Mouse (Mus musculus) E14TG2a.4 (cell line): Measurements from ENCODE around the gene Olfr648.
A peak's percentile ranks its signal among the peaks of the same experiment; 100 is the strongest.

Experiments
- H3K27me3 ChIP-seq: 2 replicates; pipeline ENCODE4 v1.6.1; 2014; ENCODE audit warnings: low read length, control low read depth; ENCODE audit not compliant: insufficient read depth
- H3K36me3 ChIP-seq: 2 replicates; pipeline ENCODE4 v1.6.1; 2014; ENCODE audit warnings: low read length, control low read depth; ENCODE audit not compliant: insufficient read depth
- H3K4me1 ChIP-seq: replicated peaks from 2 replicates; pipeline ENCODE4 v1.6.1; 2014; ENCODE audit warnings: low read depth, low read length, control low read depth
- H3K4me3 ChIP-seq: replicated peaks from 2 replicates; pipeline ENCODE4 v1.5.1; 2014; ENCODE audit warnings: mild to moderate bottlenecking, low read length
- H3K9me3 ChIP-seq: 2 replicates; pipeline ENCODE4 v1.6.1; 2014; ENCODE audit warnings: low read length, control low read depth
- CTCF ChIP-seq: conservative IDR thresholded peaks from 2 replicates; pipeline ENCODE4 v1.5.1; 2014; ENCODE audit warnings: low read length
- NANOG ChIP-seq: IDR thresholded peaks from 2 replicates; pipeline ENCODE4 v1.6.1; 2014; ENCODE audit warnings: borderline replicate concordance, low read length, mixed read lengths
- POU5F1 ChIP-seq: IDR thresholded peaks from 2 replicates; pipeline ENCODE4 v1.6.1; 2014; ENCODE audit warnings: low read length, borderline replicate concordance

Olfr648 gene

GRCm38 (mm10) chr7:104183292-104183691 is at the start of gene Olfr648:
TSS of gene Olfr648 (minus strand) at chr7:104183392.
- no peak within 1 kb of the TSS for H3K4me3 ChIP-seq
- TF ChIP-seq NANOG (no peak), CTCF (no peak), POU5F1 (no peak)
- no peaks in the 10 kb centered on the region for H3K36me3 ChIP-seq
- no peaks in the 10 kb centered on the region for H3K27me3 ChIP-seq
- peaks cover 15% of the 10 kb centered on the region; the same call in 1 of the 2 replicates for H3K9me3 ChIP-seq
- no peaks in the 10 kb centered on the region for H3K4me1 ChIP-seq

- TF ChIP-seq POU5F1 = no peak
- peak; percentile 89 for TF ChIP-seq CTCF
- TF ChIP-seq NANOG = no peak
- H3K36me3 ChIP-seq = peaks cover 89% of the 10 kb centered on the region
- H3K4me1 ChIP-seq = peaks cover 38% of the 10 kb centered on the region
- H3K9me3 ChIP-seq = no peaks in the 10 kb centered on the region
- no peaks in the 10 kb centered on the region for H3K27me3 ChIP-seq
- H3K4me3 ChIP-seq = no peak overlapping the region
These were observed 48.0 kb upstream of the Olfr648 start for GRCm38 (mm10) chr7:104231203-104231602.

GRCm38 (mm10) chr7:104218701-104219569 is 35.7 kb upstream of the Olfr648 start, which contains the start of gene Trim6:
TSS of gene Trim6 (plus strand) at chr7:104218793.
- Histone ChIP-seq H3K27me3 (no peaks in the 10 kb centered on the region), H3K4me3 (peak within 1 kb of the TSS; percentile 92), H3K9me3 (no peaks in the 10 kb centered on the region), H3K4me1 (peaks cover 57% of the 10 kb centered on the region), H3K36me3 (peaks cover 24% of the 10 kb centered on the region)
- TF ChIP-seq CTCF (no peak), NANOG (no peak), POU5F1 (no peak)

GRCm38 (mm10) chr7:104217881-104218280 is 34.7 kb upstream of the Olfr648 start:
- H3K27me3 ChIP-seq = no peaks in the 10 kb centered on the region
- TF ChIP-seq CTCF (no peak), POU5F1 (no peak), NANOG (no peak)
- H3K4me3 ChIP-seq = peak overlapping the region; percentile 92
- no peaks in the 10 kb centered on the region for H3K9me3 ChIP-seq
- H3K4me1 ChIP-seq = peaks cover 49% of the 10 kb centered on the region
- H3K36me3 ChIP-seq = peaks cover 19% of the 10 kb centered on the region

GRCm38 (mm10) chr7:104216011-104216535 is 32.9 kb upstream of the Olfr648 start:
- Histone ChIP-seq H3K4me1 (peaks cover 37% of the 10 kb centered on the region), H3K27me3 (no peaks in the 10 kb centered on the region), H3K36me3 (peaks cover 3% of the 10 kb centered on the region), H3K9me3 (no peaks in the 10 kb centered on the region), H3K4me3 (no peak overlapping the region; the same call in 1 of the 2 replicates)
- TF ChIP-seq NANOG = no peak
- TF ChIP-seq POU5F1 = no peak
- no peak for TF ChIP-seq CTCF

GRCm38 (mm10) chr7:104206197-104206596 is 23.0 kb upstream of the Olfr648 start:
- 0 out of 2 replicates have a peak, but pooled peaks cover 3% of the 10 kb centered on the region for H3K4me1 ChIP-seq
- H3K36me3 ChIP-seq = no peaks in the 10 kb centered on the region
- no peaks in the 10 kb centered on the region for H3K9me3 ChIP-seq
- no peak for TF ChIP-seq POU5F1
- TF ChIP-seq CTCF = no peak
- no peak for TF ChIP-seq NANOG
- no peak overlapping the region for H3K4me3 ChIP-seq
- 0 out of 2 replicates have a peak, but pooled peaks cover 4% of the 10 kb centered on the region for H3K27me3 ChIP-seq

- H3K36me3 ChIP-seq = no peaks in the 10 kb centered on the region
These were observed 16.6 kb upstream of the Olfr648 start for GRCm38 (mm10) chr7:104199822-104200221.

GRCm38 (mm10) chr7:104195885-104196284 is 12.7 kb upstream of the Olfr648 start, which contains the start of gene Olfr649:
TSS of gene Olfr649 (minus strand) at chr7:104195985.
- no peaks in the 10 kb centered on the region for H3K9me3 ChIP-seq
- H3K4me1 ChIP-seq = no peaks in the 10 kb centered on the region
- no peaks in the 10 kb centered on the region for H3K36me3 ChIP-seq
- H3K27me3 ChIP-seq = 0 out of 2 replicates have a peak, but pooled peaks cover 7% of the 10 kb centered on the region
- TF ChIP-seq POU5F1 = no peak
- TF ChIP-seq CTCF = no peak
- no peak for TF ChIP-seq NANOG
- H3K4me3 ChIP-seq = no peak within 1 kb of the TSS

More at GRCm38 (mm10) chr7:104199822-104200221, 16.6 kb upstream of the Olfr648 start:
- no peaks in the 10 kb centered on the region for H3K9me3 ChIP-seq
- H3K4me3 ChIP-seq = no peak overlapping the region
- TF ChIP-seq CTCF (peak; percentile 97), POU5F1 (no peak)
- 0 out of 2 replicates have a peak, but pooled peaks cover 3% of the 10 kb centered on the region for H3K4me1 ChIP-seq
- H3K27me3 ChIP-seq = 0 out of 2 replicates have a peak, but pooled peaks cover 12% of the 10 kb centered on the region
